Mouse (Mus musculus): ENCODE results near the gene Dut. TPM values are rescaled to one million over a fixed set of nuclear protein-coding genes. Genes with fewer than 3 reads are reported as not detected.

Dut gene
- total and polyA plus RNA-seq, 2 experiments = 8.6 to 16.8 TPM

GRCm38 (mm10) chr2:125249874-125250273 lies 2.9 kb downstream of the Dut start:
- TF ChIP-seq POLR2A (IDR thresholded peaks at IDR 0.05; ENCODE audit: extremely low read depth, insufficient read depth, low read length) = no peak
- TF ChIP-seq CTCF (IDR thresholded peaks at IDR 0.05; ENCODE audit: low read depth, low read length) = no peak
- 98% methylated on average over 4 of the region's 4 CpGs for WGBS
- no peaks in the 10 kb centered on the region for H3K79me2 ChIP-seq (ENCODE audit: control insufficient read depth, insufficient read depth, low read length)
- no peak overlapping the region for H3K27ac ChIP-seq (replicated peaks; ENCODE audit: insufficient read depth, low read depth, low read length)
- DNase-seq (ENCODE audit: extremely low read depth, low read depth, low spot score) = no peak
- H3K9ac ChIP-seq (ENCODE audit: low read depth, low read length) = no peak overlapping the region
- H3K36me3 ChIP-seq (ENCODE audit: control insufficient read depth, insufficient read depth, low read length) = peaks cover 5% of the 10 kb centered on the region
- no peaks in the 10 kb centered on the region for H3K27me3 ChIP-seq (ENCODE audit: control insufficient read depth, insufficient read depth, low read length)
- H3K4me3 ChIP-seq (ENCODE audit: insufficient read depth, low read depth, low read length) = no peak overlapping the region
- H3K4me1 ChIP-seq (ENCODE audit: control insufficient read depth, insufficient read depth, low read length) = peaks cover 7% of the 10 kb centered on the region

- no peak for DNase-seq (ENCODE audit: extremely low read depth, low read depth, low spot score)
- no peak overlapping the region for H3K9ac ChIP-seq (ENCODE audit: low read depth, low read length)
- no peak overlapping the region for H3K4me3 ChIP-seq (ENCODE audit: insufficient read depth, low read depth, low read length)
- peak; percentile 31; the same call in 1 of the 2 replicates for TF ChIP-seq CTCF (IDR thresholded peaks at IDR 0.05; ENCODE audit: low read depth, low read length)
- TF ChIP-seq POLR2A (IDR thresholded peaks at IDR 0.05; ENCODE audit: extremely low read depth, insufficient read depth, low read length) = no peak
- H3K27ac ChIP-seq (replicated peaks; ENCODE audit: insufficient read depth, low read depth, low read length) = no peak overlapping the region
- H3K4me1 ChIP-seq (ENCODE audit: control insufficient read depth, insufficient read depth, low read length) = peaks cover 3% of the 10 kb centered on the region
- WGBS = 79% methylated on average over 4 of the region's 4 CpGs
- peaks cover 5% of the 10 kb centered on the region for H3K36me3 ChIP-seq (ENCODE audit: control insufficient read depth, insufficient read depth, low read length)
- H3K79me2 ChIP-seq (ENCODE audit: control insufficient read depth, insufficient read depth, low read length) = no peaks in the 10 kb centered on the region
- no peaks in the 10 kb centered on the region for H3K27me3 ChIP-seq (ENCODE audit: control insufficient read depth, insufficient read depth, low read length)
These were observed 4.8 kb downstream of the Dut start for GRCm38 (mm10) chr2:125251781-125252180.

GRCm38 (mm10) chr2:125252275-125252674 lies 5.3 kb downstream of the Dut start:
- Histone ChIP-seq H3K36me3 (ENCODE audit: control insufficient read depth, insufficient read depth, low read length) (peaks cover 5% of the 10 kb centered on the region), H3K27ac (replicated peaks; ENCODE audit: insufficient read depth, low read depth, low read length) (no peak overlapping the region), H3K4me1 (ENCODE audit: control insufficient read depth, insufficient read depth, low read length) (peaks cover 3% of the 10 kb centered on the region), H3K27me3 (ENCODE audit: control insufficient read depth, insufficient read depth, low read length) (no peaks in the 10 kb centered on the region), H3K79me2 (ENCODE audit: control insufficient read depth, insufficient read depth, low read length) (no peaks in the 10 kb centered on the region), H3K9ac (ENCODE audit: low read depth, low read length) (no peak overlapping the region), H3K4me3 (ENCODE audit: insufficient read depth, low read depth, low read length) (no peak overlapping the region)
- 51% methylated on average over 2 of the region's 2 CpGs for WGBS
- peak; percentile 41 for DNase-seq (ENCODE audit: extremely low read depth, low read depth, low spot score)
- TF ChIP-seq CTCF (IDR thresholded peaks at IDR 0.05; ENCODE audit: low read depth, low read length) = peak; percentile 48; the same call in 1 of the 2 replicates
- no peak for TF ChIP-seq POLR2A (IDR thresholded peaks at IDR 0.05; ENCODE audit: extremely low read depth, insufficient read depth, low read length)

GRCm38 (mm10) chr2:125253699-125254098 lies 6.7 kb downstream of the Dut start:
- WGBS = over 99% methylated on average over 6 of the region's 6 CpGs
- H3K36me3 ChIP-seq (ENCODE audit: control insufficient read depth, insufficient read depth, low read length) = peaks cover 6% of the 10 kb centered on the region

DNA sequence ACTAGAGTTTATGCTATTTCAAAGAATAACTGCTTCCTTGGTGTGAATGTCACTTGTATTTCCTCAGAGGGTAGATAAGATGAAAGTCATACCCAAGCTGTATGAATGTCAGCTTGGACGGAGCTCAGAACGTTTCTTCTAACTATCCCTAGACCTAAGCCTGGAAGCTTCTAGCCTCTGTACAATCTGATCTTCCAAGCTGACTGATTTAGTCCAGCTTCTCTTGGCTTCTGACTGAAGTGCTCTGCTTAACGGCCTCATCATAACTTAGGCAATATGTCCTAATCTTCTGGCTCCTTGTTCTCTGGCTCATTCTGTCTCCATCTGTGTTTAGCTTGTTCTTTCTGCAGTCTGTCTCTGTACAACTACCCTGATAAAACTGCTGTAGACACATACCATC lies 7.6 kb downstream of the Dut start:
- 91% methylated on average over 3 of the region's 3 CpGs for WGBS
- Histone ChIP-seq H3K79me2 (ENCODE audit: control insufficient read depth, insufficient read depth, low read length) (no peaks in the 10 kb centered on the region), H3K4me3 (ENCODE audit: insufficient read depth, low read depth, low read length) (no peak overlapping the region), H3K4me1 (ENCODE audit: control insufficient read depth, insufficient read depth, low read length) (no peaks in the 10 kb centered on the region), H3K27me3 (ENCODE audit: control insufficient read depth, insufficient read depth, low read length) (no peaks in the 10 kb centered on the region), H3K36me3 (ENCODE audit: control insufficient read depth, insufficient read depth, low read length) (peaks cover 6% of the 10 kb centered on the region), H3K9ac (ENCODE audit: low read depth, low read length) (no peak overlapping the region), H3K27ac (replicated peaks; ENCODE audit: insufficient read depth, low read depth, low read length) (no peak overlapping the region)
- no peak for DNase-seq (ENCODE audit: extremely low read depth, low read depth, low spot score)
- TF ChIP-seq POLR2A (IDR thresholded peaks at IDR 0.05; ENCODE audit: extremely low read depth, insufficient read depth, low read length) = no peak
- TF ChIP-seq CTCF (IDR thresholded peaks at IDR 0.05; ENCODE audit: low read depth, low read length) = no peak

More at GRCm38 (mm10) chr2:125253699-125254098, 6.7 kb downstream of the Dut start:
- H3K4me3 ChIP-seq (ENCODE audit: insufficient read depth, low read depth, low read length) = no peak overlapping the region
- no peak overlapping the region for H3K27ac ChIP-seq (replicated peaks; ENCODE audit: insufficient read depth, low read depth, low read length)
- H3K4me1 ChIP-seq (ENCODE audit: control insufficient read depth, insufficient read depth, low read length) = no peaks in the 10 kb centered on the region
- H3K27me3 ChIP-seq (ENCODE audit: control insufficient read depth, insufficient read depth, low read length) = no peaks in the 10 kb centered on the region
- no peak overlapping the region for H3K9ac ChIP-seq (ENCODE audit: low read depth, low read length)
- no peak for TF ChIP-seq POLR2A (IDR thresholded peaks at IDR 0.05; ENCODE audit: extremely low read depth, insufficient read depth, low read length)
- TF ChIP-seq CTCF (IDR thresholded peaks at IDR 0.05; ENCODE audit: low read depth, low read length) = no peak
- no peak for DNase-seq (ENCODE audit: extremely low read depth, low read depth, low spot score)
- no peaks in the 10 kb centered on the region for H3K79me2 ChIP-seq (ENCODE audit: control insufficient read depth, insufficient read depth, low read length)

DNA sequence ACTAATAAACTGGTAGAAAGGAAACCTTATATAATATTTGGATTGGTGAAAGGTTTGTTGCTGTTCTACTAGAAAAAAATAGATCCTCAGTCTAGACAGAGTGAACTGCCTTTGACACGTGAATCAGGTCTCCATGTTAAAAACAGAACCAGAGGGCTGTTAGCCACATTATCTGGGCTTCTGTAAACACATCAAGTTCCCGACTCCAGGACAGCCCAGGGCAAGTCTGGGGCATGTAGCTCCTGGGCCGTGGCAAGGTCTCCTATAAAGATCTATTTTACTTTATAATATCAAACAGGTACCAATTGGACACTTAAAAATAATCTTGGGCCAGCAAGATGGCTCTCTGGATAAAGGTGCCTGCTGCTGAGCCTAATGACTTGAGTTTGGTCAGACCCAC lies 8.9 kb downstream of the Dut start:
- Histone ChIP-seq H3K4me3 (ENCODE audit: insufficient read depth, low read depth, low read length) (no peak overlapping the region), H3K27me3 (ENCODE audit: control insufficient read depth, insufficient read depth, low read length) (no peaks in the 10 kb centered on the region), H3K79me2 (ENCODE audit: control insufficient read depth, insufficient read depth, low read length) (no peaks in the 10 kb centered on the region), H3K27ac (replicated peaks; ENCODE audit: insufficient read depth, low read depth, low read length) (no peak overlapping the region), H3K4me1 (ENCODE audit: control insufficient read depth, insufficient read depth, low read length) (no peaks in the 10 kb centered on the region), H3K36me3 (ENCODE audit: control insufficient read depth, insufficient read depth, low read length) (peaks cover 6% of the 10 kb centered on the region), H3K9ac (ENCODE audit: low read depth, low read length) (no peak overlapping the region)
- 69% methylated on average over 3 of the region's 3 CpGs for WGBS
- TF ChIP-seq CTCF (IDR thresholded peaks at IDR 0.05; ENCODE audit: low read depth, low read length) = no peak
- TF ChIP-seq POLR2A (IDR thresholded peaks at IDR 0.05; ENCODE audit: extremely low read depth, insufficient read depth, low read length) = no peak
- no peak for DNase-seq (ENCODE audit: extremely low read depth, low read depth, low spot score)

Measured in liver, adult 2 months (tissue).